Mouse (Mus musculus) heart, adult 2 months (tissue): ENCODE measurements around the gene Pfas. TPM values are rescaled to one million over a fixed set of nuclear protein-coding genes. Genes with fewer than 3 reads are reported as not detected.

ENCODE experiments used
- DNase-seq, 2 experiments: peaks; one replicate each; pipeline ENCODE4 v3.0.0; 2021
- H3K27ac ChIP-seq: fragments of 200-600 bp; 2 replicates; pipeline ENCODE4 v1.8.1; 2022
- H3K27me3 ChIP-seq: fragments of 200-500 bp; 2 replicates; pipeline ENCODE4 v1.6.1; 2012; ENCODE audit warnings: mild to moderate bottlenecking, low read length, inconsistent platforms, mixed read lengths; ENCODE audit not compliant: control insufficient read depth, insufficient read depth
- H3K36me3 ChIP-seq: fragments of 200-500 bp; 2 replicates; pipeline ENCODE4 v1.6.1; 2012; ENCODE audit warnings: low read length, inconsistent platforms; ENCODE audit not compliant: control insufficient read depth, insufficient read depth
- H3K4me1 ChIP-seq: fragments of 200-500 bp; 2 replicates; pipeline ENCODE4 v1.6.1; 2011; ENCODE audit warnings: low read length; ENCODE audit not compliant: control insufficient read depth, insufficient read depth
- H3K4me3 ChIP-seq: fragments of 200-600 bp; 2 replicates; pipeline ENCODE4 v1.8.1; 2022
- H3K79me2 ChIP-seq: fragments of 200-500 bp; replicated peaks from 2 replicates; pipeline ENCODE4 v1.6.1; 2012; ENCODE audit warnings: mild to moderate bottlenecking, inconsistent platforms, low read length, moderate library complexity, mixed read lengths; ENCODE audit not compliant: control insufficient read depth, insufficient read depth
- H3K9ac ChIP-seq: fragments of 200-500 bp; 2 replicates; pipeline ENCODE4 v1.6.1; 2012; ENCODE audit warnings: low read depth, mild to moderate bottlenecking, control low read depth, inconsistent platforms, low read length, mixed read lengths
- CTCF ChIP-seq: fragments of 200-600 bp; IDR thresholded peaks from 2 replicates; pipeline ENCODE4 v1.8.1; 2022; ENCODE audit warnings: antibody characterized with exemption, mild to moderate bottlenecking, moderate library complexity
- EP300 ChIP-seq: fragments of 200-500 bp; IDR thresholded peaks from 2 replicates; pipeline ENCODE4 v1.6.1; 2011; ENCODE audit warnings: low read depth, low read length, control low read depth; ENCODE audit not compliant: insufficient read depth
- POLR2A ChIP-seq: fragments of 200-500 bp; IDR thresholded peaks from 2 replicates; pipeline ENCODE4 v1.6.1; 2011; ENCODE audit warnings: mild to moderate bottlenecking, low read depth, low read length, control low read depth; ENCODE audit not compliant: insufficient read depth
- whole genome bisulfite sequencing: fragments of 180-500 bp; shearing (Covaris S2); methylation state at CpG from one replicate; pipeline ENCODE4 v1.1.7; 2018; 5-methylcytosine and 5-hydroxymethylcytosine counted together
- intact Hi-C: fragments of 180-260 bp; cut with DNase I; formaldehyde crosslinking; loops from one replicate; pipeline ENCODE4 v1.15.1; 2025
- polyA plus RNA-seq: library from polyadenylated mRNA; depleted of rRNA; stranded (reverse); fragments of >200 nt; gene quantifications from 2 replicates; pipeline ENCODE4 v1.2.3, GENCODE M21; 2012
- total RNA-seq, 2 experiments: library from RNA; stranded (reverse); gene quantifications; 2 replicates each; pipeline ENCODE4 v1.2.3; 2021

Pfas gene
- total and polyA plus RNA-seq, 3 experiments = 5.9 to 8.5 (median 6.4) TPM

GRCm38 (mm10) chr11:69033552-69033951 is 25.3 kb upstream of the Pfas start:
- intact Hi-C loops = no loop called here
- H3K4me1 ChIP-seq = peaks cover 6% of the 10 kb centered on the region
- no peaks in the 10 kb centered on the region for H3K27me3 ChIP-seq
- no peaks in the 10 kb centered on the region for H3K36me3 ChIP-seq
- H3K79me2 ChIP-seq = no peaks in the 10 kb centered on the region
- H3K9ac ChIP-seq = no peak overlapping the region
- no peak overlapping the region for H3K27ac ChIP-seq
- TF ChIP-seq POLR2A (no peak), EP300 (no peak), CTCF (no peak)
- 68% methylated on average over 9 of the region's 9 CpGs for WGBS
- H3K4me3 ChIP-seq = no peak overlapping the region
- DNase-seq = peak in 1 of 2 experiments; percentile 33

DNA sequence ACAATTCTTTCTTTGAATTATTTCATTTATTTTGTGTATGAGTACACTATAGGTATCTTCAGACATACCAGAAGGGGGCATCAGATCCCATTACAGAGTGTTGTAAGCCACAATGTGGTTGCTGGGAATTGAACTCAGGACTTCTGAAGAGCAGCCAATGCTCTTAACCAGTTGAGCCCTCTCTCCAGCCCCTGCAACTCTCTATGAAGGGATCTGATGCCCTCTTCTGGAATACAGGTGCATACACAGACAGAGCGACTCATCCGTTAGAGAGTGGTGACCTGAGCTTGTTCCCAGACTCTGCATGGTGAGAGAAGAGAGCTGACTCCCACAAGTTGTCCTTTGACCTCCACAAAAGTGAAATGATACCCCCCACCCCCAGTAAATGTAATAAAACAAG is 20.5 kb upstream of the Pfas start:
- Histone ChIP-seq H3K9ac (no peak overlapping the region), H3K36me3 (no peaks in the 10 kb centered on the region), H3K27me3 (no peaks in the 10 kb centered on the region), H3K79me2 (no peaks in the 10 kb centered on the region), H3K27ac (no peak overlapping the region), H3K4me3 (no peak overlapping the region), H3K4me1 (no peaks in the 10 kb centered on the region)
- peak; percentile 47 for TF ChIP-seq CTCF
- TF ChIP-seq POLR2A = no peak
- no peak for TF ChIP-seq EP300
- intact Hi-C loops = no loop called here
- 86% methylated on average over 2 of the region's 2 CpGs for WGBS
- DNase-seq = no peak

DNA sequence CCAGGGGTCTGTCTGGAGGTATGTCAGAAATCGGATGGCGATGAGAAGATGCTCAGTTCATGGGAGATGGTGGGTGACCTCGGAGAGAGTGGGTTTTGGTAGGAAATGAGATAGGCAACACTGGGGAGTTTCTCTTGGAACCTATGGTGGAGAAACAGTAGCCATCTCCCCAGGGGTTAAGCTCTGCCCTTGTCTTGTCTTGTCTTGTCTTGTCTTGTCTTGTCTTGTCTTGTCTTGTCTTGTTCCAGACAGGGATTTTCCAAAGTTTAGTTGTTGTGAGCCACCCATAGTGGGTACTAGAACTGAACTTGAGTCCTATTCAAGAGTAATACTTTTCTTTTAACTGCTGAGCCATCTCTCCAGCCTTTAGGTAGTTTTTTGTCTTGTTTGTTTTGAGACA is 18.3 kb upstream of the Pfas start:
- H3K79me2 ChIP-seq = no peaks in the 10 kb centered on the region
- H3K4me1 ChIP-seq = no peaks in the 10 kb centered on the region
- H3K36me3 ChIP-seq = no peaks in the 10 kb centered on the region
- TF ChIP-seq EP300 (no peak), CTCF (no peak), POLR2A (no peak)
- intact Hi-C loops = no loop called here
- H3K9ac ChIP-seq = no peak overlapping the region
- DNase-seq = no peak
- H3K4me3 ChIP-seq = no peak overlapping the region
- H3K27ac ChIP-seq = no peak overlapping the region
- H3K27me3 ChIP-seq = no peaks in the 10 kb centered on the region
- WGBS = 80% methylated on average over 3 of the region's 3 CpGs

GRCm38 (mm10) chr11:69020691-69021090 is 12.4 kb upstream of the Pfas start:
- Histone ChIP-seq H3K9ac (no peak overlapping the region), H3K36me3 (peaks cover 2% of the 10 kb centered on the region; the same call in 1 of the 2 replicates), H3K4me3 (no peak overlapping the region), H3K27ac (no peak overlapping the region), H3K27me3 (no peaks in the 10 kb centered on the region), H3K79me2 (peaks cover 5% of the 10 kb centered on the region), H3K4me1 (peaks cover 4% of the 10 kb centered on the region; the same call in 1 of the 2 replicates)
- DNase-seq = no peak
- no peak for TF ChIP-seq CTCF
- no peak for TF ChIP-seq POLR2A
- TF ChIP-seq EP300 = no peak
- intact Hi-C loops = no loop called here

GRCm38 (mm10) chr11:69016755-69017154 is 8.5 kb upstream of the Pfas start:
- 53% methylated on average over 3 of the region's 3 CpGs for WGBS
- Histone ChIP-seq H3K27me3 (no peaks in the 10 kb centered on the region), H3K9ac (peak overlapping the region; percentile 81), H3K27ac (no peak overlapping the region), H3K79me2 (peaks cover 5% of the 10 kb centered on the region), H3K4me1 (peaks cover 4% of the 10 kb centered on the region; the same call in 1 of the 2 replicates), H3K4me3 (peak overlapping the region; percentile 64; the same call in 1 of the 2 replicates), H3K36me3 (peaks cover 2% of the 10 kb centered on the region; the same call in 1 of the 2 replicates)
- TF ChIP-seq CTCF = no peak
- no peak for DNase-seq
- intact Hi-C loops = no loop called here

DNA sequence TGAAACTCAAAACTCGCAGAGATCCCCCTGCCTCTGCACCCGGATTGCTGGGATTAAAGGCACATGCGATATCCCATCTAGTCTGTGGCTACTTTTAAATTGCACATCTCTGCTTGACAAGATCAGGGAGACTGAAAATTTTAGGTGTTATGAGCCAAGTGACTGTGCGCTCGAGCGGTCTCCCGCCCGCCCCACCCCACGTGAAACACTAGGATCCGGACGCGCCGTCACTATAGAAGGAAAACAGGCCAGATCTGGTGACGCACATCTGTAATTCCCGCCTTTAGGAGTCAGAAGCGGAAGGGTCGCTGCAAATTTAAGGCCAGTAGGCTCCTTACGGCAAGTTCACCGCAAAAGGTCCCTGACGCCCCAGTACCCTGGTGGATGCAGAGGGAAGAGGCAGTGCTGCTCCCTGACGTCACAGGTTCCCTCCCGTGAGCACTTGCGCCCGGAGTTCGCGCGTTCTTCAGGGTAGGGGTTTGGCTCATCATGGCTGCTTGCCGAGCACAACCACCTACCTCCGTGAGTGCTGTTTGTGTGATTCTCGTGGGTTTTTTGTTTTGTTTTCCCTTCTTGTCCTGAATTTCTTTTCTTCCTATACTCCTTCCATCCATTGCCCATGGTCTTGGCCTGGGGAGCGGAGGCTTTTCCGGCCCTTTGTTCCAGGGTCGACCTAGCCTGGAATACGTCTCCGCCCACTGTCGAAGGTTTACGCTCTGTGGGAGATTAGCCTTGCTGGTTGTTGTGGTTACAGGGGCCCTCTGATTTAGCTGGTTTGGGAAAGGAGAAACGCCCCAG is 7.6 kb upstream of the Pfas start, which contains the start of gene Ctc1:
Gene Ctc1 (plus strand): TSS at position 268 of the 798 bp plus-strand sequence.
- H3K4me1 ChIP-seq = peaks cover 5% of the 10 kb centered on the region; the same call in 1 of the 2 replicates
- peak within 1 kb of the TSS; percentile 64 for H3K4me3 ChIP-seq
- no peak; the same call in 1 of the 2 replicates for TF ChIP-seq EP300
- peak; percentile 81 for TF ChIP-seq CTCF
- peak; percentile 97 for TF ChIP-seq POLR2A
- peak within 1 kb of the TSS; percentile 96 for H3K27ac ChIP-seq
- WGBS = 1% methylated on average over 38 of the region's 38 CpGs
- H3K27me3 ChIP-seq = no peaks in the 10 kb centered on the region
- H3K9ac ChIP-seq = peak within 1 kb of the TSS; percentile 81
- DNase-seq = peak; percentile 92
- intact Hi-C loops = no loop called here
- peaks cover 2% of the 10 kb centered on the region; the same call in 1 of the 2 replicates for H3K36me3 ChIP-seq
- peaks cover 5% of the 10 kb centered on the region for H3K79me2 ChIP-seq
